ENCODE assay signal across 10 mouse cellular contexts in genomic region chr13:120096241-120096937, GRCm38 (mm10). TPM values are rescaled to one million over a fixed set of nuclear protein-coding genes. Genes with fewer than 3 reads are reported as not detected.
DNase-seq lines count a peak whose midpoint lies in the region; ATAC-seq and TF ChIP-seq lines count a peak whose summit lies in the region.
"Not testable (repeated sequence)": the region's sequence is repeated elsewhere in the genome, so short reads cannot be mapped to it uniquely, and the experiment has no call there.
"Had no signal": no experiment of that assay in that cellular context is flagged by ENCODE, and none has a peak within 500 bp of the region (broad histone marks: within the 10 kb centered on the region; RNA-seq: fewer than 3 reads in every experiment).

No protein-coding gene starts in this region.

- DNase-seq in ZHBTc4 (ENCODE audit: low read depth, low spot score), result peak; percentile 13
- peak; percentile 38 for DNase-seq in limb, embryonic 10.5 days (ENCODE audit: low spot score)
- DNase-seq in lung, postnatal 0 days (ENCODE audit: low spot score), result not testable (repeated sequence)
- DNase-seq in naive thymus-derived CD4-positive, alpha-beta T cell, adult 2 months (ENCODE audit: low read depth), result peak; percentile 17
- DNase-seq in stomach, postnatal 0 days (ENCODE audit: low spot score), result peak; percentile 29

- peak; percentile 64; the same call in 1 of the 2 replicates for ATAC-seq in embryonic facial prominence, embryonic 13.5 days (ENCODE audit: insufficient number of reproducible peaks, insufficient read depth, low FRiP score, low TSS enrichment, low read depth)
- ATAC-seq in heart, embryonic 11.5 days (replicated peaks; ENCODE audit: insufficient number of reproducible peaks, low FRiP score, low TSS enrichment), result peak; percentile 73; the same call in 1 of the 2 replicates
- peak; percentile 48; the same call in 1 of the 2 replicates for ATAC-seq in hindbrain, embryonic 16.5 days
- peak; percentile 54; the same call in 1 of the 2 replicates for ATAC-seq in lung, postnatal 0 days
- 0 out of 2 replicates have a peak, but pooled peaks have one; percentile 59 for ATAC-seq in stomach, postnatal 0 days (ENCODE audit: low FRiP score, low TSS enrichment)

- not testable (repeated sequence) for H3K9me3 ChIP-seq in embryonic facial prominence, embryonic 13.5 days; heart, embryonic 11.5 days (replicated peaks; ENCODE audit: control insufficient read depth, low read length); hindbrain, embryonic 16.5 days (ENCODE audit: control insufficient read depth, low read length); limb, embryonic 10.5 days (replicated peaks); lung, postnatal 0 days (ENCODE audit: low read length); stomach, postnatal 0 days (ENCODE audit: control insufficient read depth, low read length)

- WGBS in embryonic facial prominence, embryonic 13.5 days, result under 1% methylated on average over 26 of the region's 38 CpGs
- under 1% methylated on average over 22 of the region's 38 CpGs for WGBS in heart, embryonic 11.5 days (ENCODE audit: insufficient replicate concordance)
- under 1% methylated on average over 24 of the region's 38 CpGs for WGBS in hindbrain, embryonic 16.5 days
- 0% methylated on average over 27 of the region's 38 CpGs for WGBS in limb, embryonic 10.5 days
- 1% methylated on average over 21 of the region's 38 CpGs for WGBS in lung, postnatal 0 days
- WGBS in stomach, postnatal 0 days, result 0% methylated on average over 20 of the region's 38 CpGs

- not testable (repeated sequence) for TF ChIP-seq EP300 in lung, postnatal 0 days (IDR thresholded peaks at IDR 0.05); stomach, postnatal 0 days (optimal IDR thresholded peaks at IDR 0.05)

- not testable (repeated sequence) for H3K27ac ChIP-seq in embryonic facial prominence, embryonic 13.5 days; heart, embryonic 11.5 days (ENCODE audit: low read depth, low read length); hindbrain, embryonic 16.5 days (ENCODE audit: low read depth, low read length); limb, embryonic 10.5 days; lung, postnatal 0 days (ENCODE audit: low read length); stomach, postnatal 0 days (replicated peaks)

- not testable (repeated sequence) for H3K9ac ChIP-seq in embryonic facial prominence, embryonic 13.5 days; heart, embryonic 11.5 days (ENCODE audit: low read depth, low read length); hindbrain, embryonic 16.5 days (ENCODE audit: low read depth, low read length); lung, postnatal 0 days (replicated peaks; ENCODE audit: low read depth); stomach, postnatal 0 days (ENCODE audit: low read length)

- not testable (repeated sequence) for H3K4me1 ChIP-seq in embryonic facial prominence, embryonic 13.5 days; heart, embryonic 11.5 days (ENCODE audit: control insufficient read depth, insufficient read depth, low read length); hindbrain, embryonic 16.5 days (ENCODE audit: control insufficient read depth, insufficient read depth, low read depth, low read length); limb, embryonic 10.5 days; lung, postnatal 0 days (ENCODE audit: insufficient read depth, low read depth, low read length); stomach, postnatal 0 days (replicated peaks; ENCODE audit: control insufficient read depth, insufficient read depth)

- H3K4me2 ChIP-seq in embryonic facial prominence, embryonic 13.5 days, result peak overlapping the region; percentile 39; the same call in 1 of the 2 replicates
- H3K4me2 ChIP-seq in heart, embryonic 11.5 days, result peak overlapping the region; percentile 41
- 0 out of 2 replicates have a peak overlapping the region, but pooled peaks have one; percentile 10 for H3K4me2 ChIP-seq in hindbrain, embryonic 16.5 days (ENCODE audit: low read length)
- H3K4me2 ChIP-seq in lung, postnatal 0 days (replicated peaks; ENCODE audit: low read depth, low read length), result peak overlapping the region; percentile 33; the same call in 1 of the 2 replicates
- H3K4me2 ChIP-seq in stomach, postnatal 0 days (replicated peaks; ENCODE audit: low read depth), result not testable (repeated sequence)

- H3K27me3 ChIP-seq in embryonic facial prominence, embryonic 13.5 days; heart, embryonic 11.5 days (ENCODE audit: control insufficient read depth, insufficient read depth, low read length); hindbrain, embryonic 16.5 days (replicated peaks; ENCODE audit: control insufficient read depth, insufficient read depth, low read length); limb, embryonic 10.5 days (ENCODE audit: low read depth, poor library complexity, severe bottlenecking); lung, postnatal 0 days (replicated peaks; ENCODE audit: insufficient read depth, low read length); stomach, postnatal 0 days (ENCODE audit: control insufficient read depth, insufficient read depth, low read length): not testable (repeated sequence)

- peak overlapping the region; percentile 19 for H3K4me3 ChIP-seq in embryonic facial prominence, embryonic 13.5 days
- H3K4me3 ChIP-seq in heart, embryonic 11.5 days (ENCODE audit: low read depth, low read length), result peak overlapping the region; percentile 18
- H3K4me3 ChIP-seq in hindbrain, embryonic 16.5 days (ENCODE audit: low read length); limb, embryonic 10.5 days: not testable (repeated sequence)
- peak overlapping the region; percentile 31 for H3K4me3 ChIP-seq in lung, postnatal 0 days (ENCODE audit: low read depth, low read length)
- peak overlapping the region; percentile 20; the same call in 1 of the 2 replicates for H3K4me3 ChIP-seq in stomach, postnatal 0 days (ENCODE audit: low read depth, low read length)

- not testable (repeated sequence) for H3K36me3 ChIP-seq in embryonic facial prominence, embryonic 13.5 days; heart, embryonic 11.5 days (ENCODE audit: control insufficient read depth, insufficient read depth, low read length); hindbrain, embryonic 16.5 days (ENCODE audit: control insufficient read depth, insufficient read depth, low read length); limb, embryonic 10.5 days; lung, postnatal 0 days (ENCODE audit: insufficient read depth, low read length); stomach, postnatal 0 days (ENCODE audit: control insufficient read depth, insufficient read depth, low read length)

- TF ChIP-seq CTCF in lung, postnatal 0 days (IDR thresholded peaks at IDR 0.05); stomach, postnatal 0 days (IDR thresholded peaks at IDR 0.05; ENCODE audit: low read depth): not testable (repeated sequence)

RNA-seq across cellular contexts. Expression of gene Gm20767, which starts 43.7 kb away (rescaled TPM):
- not detected in 2 replicates for polyA plus RNA-seq in embryonic facial prominence, embryonic 13.5 days (2015; fragmentation: Nextera tagmentation; extraction: Ambion mirVana)
- not detected in 2 replicates for polyA plus RNA-seq in heart, embryonic 11.5 days (2014; fragmentation: Nextera tagmentation; extraction: Ambion mirVana)
- not detected in 2 replicates for polyA plus RNA-seq in hindbrain, embryonic 16.5 days (2015; fragmentation: Nextera tagmentation; extraction: Ambion mirVana)
- not detected in 2 replicates for polyA plus RNA-seq in limb, embryonic 10.5 days (2016; fragmentation: Nextera tagmentation; extraction: Ambion mirVana)
- polyA plus RNA-seq in lung, postnatal 0 days (2015; fragmentation: Nextera tagmentation; extraction: Ambion mirVana), result not detected in 2 replicates
- not detected in 2 replicates for polyA plus RNA-seq in stomach, postnatal 0 days (2015; fragmentation: Nextera tagmentation; extraction: Ambion mirVana)
- polyA plus RNA-seq: gonadal fat pad, adult 2 months; thymus, postnatal 0 days had no signal

RNA-seq across cellular contexts. Expression of gene Gm21188, which starts 44.4 kb away (rescaled TPM):
- not detected in 2 replicates for polyA plus RNA-seq in embryonic facial prominence, embryonic 13.5 days (2015; fragmentation: Nextera tagmentation; extraction: Ambion mirVana)
- polyA plus RNA-seq in heart, embryonic 11.5 days (2014; fragmentation: Nextera tagmentation; extraction: Ambion mirVana), result not detected in 2 replicates
- not detected in 2 replicates for polyA plus RNA-seq in hindbrain, embryonic 16.5 days (2015; fragmentation: Nextera tagmentation; extraction: Ambion mirVana)
- not detected in 2 replicates for polyA plus RNA-seq in limb, embryonic 10.5 days (2016; fragmentation: Nextera tagmentation; extraction: Ambion mirVana)
- polyA plus RNA-seq in lung, postnatal 0 days (2015; fragmentation: Nextera tagmentation; extraction: Ambion mirVana), result 0.38 and 0.54 TPM in 2 replicates
- polyA plus RNA-seq in stomach, postnatal 0 days (2015; fragmentation: Nextera tagmentation; extraction: Ambion mirVana), result not detected in 2 replicates
